Mouse (Mus musculus): ENCODE results near the gene Klhdc8a.
A peak's percentile ranks its signal among the peaks of the same experiment; 100 is the strongest.

The Klhdc8a gene

DNA sequence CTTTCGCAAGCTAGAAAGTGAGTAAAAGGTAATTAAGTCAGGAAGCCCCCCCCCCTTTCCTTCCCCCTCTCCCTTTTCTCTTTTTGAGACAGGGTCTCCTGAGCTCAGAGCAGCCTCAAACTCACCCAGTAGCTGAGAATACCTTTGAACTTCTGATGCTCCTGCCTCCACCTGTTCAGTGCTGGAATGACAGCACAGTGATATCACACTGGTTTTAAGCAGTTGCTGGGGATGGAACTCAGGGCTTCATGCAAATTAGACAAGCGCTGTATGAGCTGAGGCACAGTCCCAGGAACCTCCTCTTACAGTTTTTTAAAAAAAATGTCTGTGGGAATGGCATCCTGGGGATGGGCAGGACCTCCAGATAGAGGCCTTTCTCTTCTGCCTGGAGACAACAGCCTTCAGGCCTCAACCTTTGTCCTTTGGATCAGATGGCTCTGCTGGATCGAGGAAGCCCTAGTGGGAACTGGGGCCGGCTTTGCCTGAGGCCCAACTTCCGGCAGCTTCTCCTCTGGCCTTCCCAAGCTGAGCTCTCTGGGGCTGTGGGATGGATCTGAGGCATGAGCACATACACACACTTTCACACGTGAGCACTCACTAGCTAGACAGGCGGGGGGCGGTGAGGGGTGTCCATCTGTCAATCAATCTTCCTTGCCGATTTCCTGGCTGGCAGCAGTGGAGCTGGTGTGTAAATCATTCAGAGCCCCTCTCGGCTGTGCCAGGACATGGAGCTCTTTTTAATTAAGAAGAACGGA, 7.3 kb upstream of the Klhdc8a start:
- DNase-seq (ENCODE audit: low spot score) = no peak

DNA sequence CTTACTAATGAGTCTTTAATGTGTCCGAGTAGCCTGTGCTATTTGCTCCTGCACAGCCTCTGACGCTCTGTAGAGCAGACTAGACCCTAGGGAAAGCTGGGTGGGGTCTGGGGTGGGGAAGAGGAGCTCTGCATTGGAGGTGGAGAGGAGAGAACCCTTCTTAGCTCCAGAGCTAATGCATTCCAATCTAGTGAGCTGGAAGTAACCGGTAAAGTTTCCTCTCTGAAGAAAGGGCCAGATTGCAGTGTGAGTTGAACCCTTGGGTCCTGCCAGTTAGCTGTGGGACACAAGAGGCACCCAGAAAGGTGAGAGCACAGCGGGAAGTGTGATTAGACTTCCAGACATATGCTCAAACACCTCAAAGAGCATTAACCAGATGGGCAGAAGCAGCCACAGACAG, 6.7 kb upstream of the Klhdc8a start:
- DNase-seq (ENCODE audit: low spot score) = no peak

DNA sequence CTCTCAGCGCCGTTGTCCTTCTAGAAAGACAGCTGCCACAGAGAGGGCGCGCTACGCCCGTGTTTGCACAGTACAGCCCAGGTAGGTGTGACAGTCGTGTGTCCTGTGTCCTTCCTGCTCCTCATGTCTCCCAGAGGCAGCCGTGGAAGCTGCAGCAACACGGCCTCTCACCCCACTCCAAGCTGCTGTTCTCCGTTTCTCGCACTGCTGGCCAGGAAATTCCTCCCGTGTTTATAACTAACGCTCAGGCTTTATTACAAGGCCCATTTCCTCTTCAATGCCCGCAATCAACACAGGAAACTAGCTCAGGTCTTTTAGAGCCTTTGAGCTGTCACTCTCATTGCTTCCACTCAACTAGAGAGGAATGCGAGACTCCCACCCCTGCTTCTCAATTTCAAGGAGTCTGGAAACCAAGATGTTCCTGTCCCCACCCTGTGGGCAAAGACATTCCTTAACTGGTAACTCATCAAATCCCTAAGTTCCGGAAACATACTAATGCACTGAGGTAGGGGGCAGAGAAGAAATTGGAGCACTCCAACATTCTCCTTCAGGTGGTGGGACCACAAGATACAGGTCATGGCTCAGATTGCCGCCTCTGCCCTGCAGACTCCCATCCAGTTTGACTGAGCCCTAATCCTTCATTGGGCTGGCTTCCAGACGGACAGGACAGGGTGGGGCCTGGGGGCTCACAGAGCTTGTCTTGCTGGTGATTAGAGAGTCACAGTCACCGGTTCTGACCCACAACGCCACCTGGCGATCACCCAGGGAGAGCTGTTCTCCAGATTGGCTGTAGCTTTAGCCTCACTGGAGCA, 5.9 kb upstream of the Klhdc8a start:
- DNase-seq (ENCODE audit: low spot score) = no peak

DNA sequence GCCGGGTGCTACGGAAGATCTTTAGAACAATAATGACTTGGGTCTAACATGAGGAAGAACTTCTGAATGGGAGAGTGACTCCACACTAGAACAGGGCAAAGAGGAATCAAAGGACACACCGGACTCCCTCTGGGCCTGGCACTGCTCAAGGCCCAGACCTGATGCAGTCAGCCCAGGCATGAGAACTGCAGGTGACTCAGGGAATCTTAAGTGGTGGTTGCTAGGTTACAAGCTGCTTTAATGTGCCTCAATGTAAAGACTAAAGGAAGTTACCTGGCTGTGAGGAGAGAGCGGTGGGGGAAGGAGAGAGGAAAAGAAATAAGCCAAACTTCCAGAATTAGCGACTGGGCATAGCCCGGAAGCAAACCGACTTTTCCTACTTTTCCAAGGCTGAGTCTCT, 2.9 kb upstream of the Klhdc8a start:
- no peak for DNase-seq (ENCODE audit: low spot score)

DNA sequence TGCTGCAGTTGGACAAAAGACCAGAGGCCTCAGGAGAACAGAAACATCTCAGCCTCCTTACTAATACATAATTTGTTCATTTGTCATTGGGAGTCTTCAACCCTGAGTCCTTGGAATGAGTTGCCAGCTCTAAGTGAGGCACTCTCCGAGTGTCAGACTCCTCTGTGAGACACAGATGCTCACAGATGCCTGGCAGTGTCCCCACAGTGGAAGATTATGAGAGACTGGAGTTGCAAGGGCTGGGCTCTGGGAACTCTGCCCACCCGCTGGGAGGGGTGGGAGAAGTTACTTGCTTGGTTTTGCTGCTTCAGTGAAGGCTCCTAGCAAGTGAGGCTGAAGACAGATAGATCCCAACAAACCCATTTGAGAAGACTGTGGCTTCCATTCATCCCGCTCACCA, 2.4 kb upstream of the Klhdc8a start:
- peak; percentile 69 for DNase-seq (ENCODE audit: low spot score)

DNA sequence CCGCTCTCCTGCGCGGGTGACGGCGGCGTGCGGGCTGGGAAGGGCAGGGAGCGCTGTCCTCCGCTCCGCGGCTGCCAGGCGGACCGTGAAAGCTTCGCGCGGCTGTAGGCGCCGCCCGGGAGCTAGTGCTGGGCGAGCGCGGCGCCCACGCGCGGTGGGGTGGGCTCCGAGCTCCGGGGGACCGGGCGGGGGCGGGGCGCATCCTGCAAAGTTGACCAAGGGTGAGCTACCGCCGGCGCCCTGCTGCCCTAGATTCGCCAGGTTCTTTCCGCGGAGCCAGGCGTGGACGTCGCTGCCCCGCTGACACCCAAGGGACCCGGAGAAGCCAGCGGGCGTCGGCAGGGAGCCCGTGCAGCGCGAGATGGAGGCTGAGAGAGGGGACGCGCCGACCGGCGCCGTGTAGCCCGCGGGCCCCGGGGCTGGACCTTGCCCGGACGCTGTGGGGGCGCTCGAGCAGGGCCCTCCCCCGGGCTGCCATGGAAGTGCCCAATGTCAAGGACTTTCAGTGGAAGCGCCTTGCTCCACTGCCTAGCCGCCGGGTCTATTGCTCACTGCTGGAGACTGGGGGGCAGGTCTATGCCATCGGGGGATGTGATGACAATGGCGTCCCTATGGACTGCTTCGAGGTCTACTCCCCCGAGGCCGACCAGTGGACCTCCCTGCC, 507 bp downstream of the Klhdc8a start:
- peak; percentile 63 for DNase-seq (ENCODE audit: low spot score)

DNA sequence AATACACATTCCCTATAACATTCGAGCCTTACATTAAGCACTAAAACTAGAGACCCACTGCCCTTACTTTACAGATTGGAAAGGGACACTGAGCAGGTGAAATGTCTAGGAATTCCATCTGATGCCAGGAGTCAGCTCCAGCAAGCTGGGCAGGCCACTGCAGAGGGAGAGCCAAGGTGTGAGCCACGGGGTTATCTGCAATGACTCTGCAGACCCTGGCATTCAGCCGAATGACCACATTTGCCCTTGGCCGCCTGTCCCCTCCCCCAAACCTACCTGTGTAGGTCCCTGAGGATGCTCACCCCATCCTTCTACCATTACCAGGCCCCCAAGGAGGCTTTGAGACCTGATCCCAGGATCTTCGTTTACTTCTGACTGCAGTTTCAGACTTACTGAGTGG, 1.3 kb downstream of the Klhdc8a start:
- no peak for DNase-seq (ENCODE audit: low spot score)

DNA sequence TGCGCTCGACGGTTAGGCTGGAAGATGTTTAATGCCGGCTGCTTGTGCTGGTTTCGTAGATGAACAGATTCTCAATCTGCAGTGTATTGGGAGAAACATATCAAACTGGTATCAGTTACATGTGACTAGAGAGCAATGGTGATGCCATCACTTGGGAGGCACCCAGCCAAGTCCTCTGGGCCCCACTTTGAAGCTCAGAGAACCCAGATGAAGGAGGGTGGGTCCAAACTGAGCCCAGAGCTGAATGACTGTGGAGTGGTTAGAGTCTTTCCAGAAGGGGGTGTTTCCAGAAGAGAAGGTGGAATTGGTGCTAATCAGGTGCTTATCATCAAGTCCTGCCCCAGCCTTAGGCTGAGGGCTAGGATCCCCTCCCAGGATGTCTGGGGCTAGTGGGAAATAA, 2.8 kb downstream of the Klhdc8a start:
- no peak for DNase-seq (ENCODE audit: low spot score)

DNA sequence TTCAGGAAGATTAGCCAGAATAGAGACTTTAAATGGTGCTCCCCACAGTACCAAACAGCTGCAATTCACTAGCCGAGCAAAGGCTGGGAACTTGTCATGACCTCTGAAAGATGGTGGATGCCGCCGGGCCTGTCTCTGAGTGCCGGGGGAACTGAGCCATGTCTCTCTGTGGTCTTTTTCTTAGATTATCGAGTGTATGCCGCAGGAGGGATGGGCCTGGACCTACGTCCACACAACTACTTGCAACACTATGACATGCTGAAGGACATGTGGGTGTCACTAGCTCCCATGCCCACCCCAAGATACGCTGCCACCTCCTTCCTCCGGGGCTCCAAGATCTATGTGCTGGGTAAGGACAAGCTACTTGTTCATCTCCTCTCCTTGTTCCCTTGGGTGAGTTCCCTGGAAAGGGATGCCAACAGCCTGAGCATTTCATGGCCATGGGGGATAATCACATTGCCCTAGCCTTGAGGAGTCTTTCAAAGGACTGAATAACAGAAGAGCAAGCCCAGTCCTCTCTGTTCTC, 4.0 kb downstream of the Klhdc8a start:
- no peak for DNase-seq (ENCODE audit: low spot score)

DNA sequence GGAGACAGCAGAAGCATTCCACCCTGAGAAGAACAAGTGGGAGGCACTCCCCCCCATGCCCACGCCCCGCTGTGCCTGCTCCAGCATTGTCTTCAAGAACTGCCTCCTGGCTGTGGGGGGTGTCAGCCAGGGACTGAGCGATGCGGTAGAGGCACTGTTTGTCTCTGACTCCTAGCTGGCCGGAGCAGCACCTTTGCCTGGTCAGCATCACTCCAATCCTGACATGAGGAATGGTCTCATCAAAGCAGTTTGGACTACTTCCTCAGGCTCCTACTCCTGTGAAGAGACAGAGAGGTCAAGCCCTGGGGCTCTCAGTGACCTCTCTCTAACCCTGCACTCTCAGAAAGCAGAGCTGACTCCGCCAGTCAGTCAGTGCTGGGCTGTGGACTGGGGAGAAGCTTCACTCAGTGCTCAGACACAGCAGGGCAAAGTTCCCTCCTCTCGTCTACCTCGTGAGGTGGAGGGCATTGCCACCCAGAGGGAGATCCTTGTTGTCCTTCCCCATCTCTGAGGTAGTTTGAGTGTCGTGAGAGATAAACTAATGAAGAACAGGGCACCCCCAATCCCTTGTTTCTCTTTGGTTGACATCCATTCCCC, 6.3 kb downstream of the Klhdc8a start:
- no peak for DNase-seq (ENCODE audit: low spot score)

DNA sequence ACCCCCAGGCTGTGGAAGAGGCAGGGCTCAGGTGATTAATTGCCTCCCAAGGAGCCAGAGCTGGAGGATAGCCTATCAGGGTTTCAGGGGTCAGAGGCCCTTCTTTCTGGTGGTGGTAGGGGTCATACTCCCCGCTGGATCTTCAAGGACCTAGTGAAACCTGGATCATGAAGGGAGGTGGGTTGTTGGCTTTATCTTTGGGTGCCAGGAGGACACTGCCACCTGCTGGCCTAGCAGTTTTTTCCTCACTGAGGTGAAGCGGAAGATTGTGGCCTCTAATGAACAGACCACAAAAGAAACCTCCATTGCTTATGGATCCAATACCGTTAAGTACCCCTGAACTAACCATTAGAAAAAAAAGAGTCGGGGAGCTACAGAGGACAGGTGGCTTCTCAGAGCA, 7.7 kb downstream of the Klhdc8a start:
- DNase-seq (ENCODE audit: low spot score) = peak; percentile 82

DNA sequence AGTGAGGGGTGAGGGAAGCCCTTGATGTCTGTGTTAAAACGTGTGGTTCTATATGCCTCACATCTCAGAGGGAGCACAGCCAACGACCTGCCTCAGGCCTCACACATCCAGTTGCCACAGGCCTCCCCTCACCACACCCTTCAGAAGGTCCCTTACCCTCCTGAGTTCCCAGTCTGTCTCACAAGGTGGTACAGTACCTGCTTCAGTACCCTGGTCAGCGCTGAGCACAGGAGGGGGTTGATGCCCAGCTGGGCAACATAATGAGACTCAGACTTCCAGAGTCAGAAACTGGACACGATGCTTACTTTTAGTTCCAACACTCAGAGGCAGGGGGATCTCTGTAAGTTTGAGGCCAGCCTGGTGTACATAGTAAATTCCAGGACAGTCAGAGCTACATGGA, 8.4 kb downstream of the Klhdc8a start:
- DNase-seq (ENCODE audit: low spot score) = no peak

DNA sequence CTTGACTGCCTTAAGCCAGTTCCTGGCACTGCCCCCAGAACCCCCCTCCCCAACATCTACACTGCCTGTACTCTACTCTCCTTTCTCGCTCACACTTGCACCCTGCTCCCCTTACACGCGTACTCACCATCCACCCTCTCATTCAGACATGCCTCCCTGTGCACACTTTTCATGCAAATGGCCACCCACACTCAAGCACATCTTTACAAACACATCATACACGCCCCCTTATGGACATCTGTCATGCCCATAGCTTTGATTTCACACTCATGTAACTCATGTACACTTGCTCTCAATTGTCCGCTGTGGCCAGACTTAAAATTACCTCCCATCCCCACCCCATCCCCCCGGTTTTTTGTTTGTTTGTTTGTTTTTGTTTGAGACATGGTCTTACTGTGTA, 9.5 kb downstream of the Klhdc8a start:
- DNase-seq (ENCODE audit: low spot score) = no peak

DNA sequence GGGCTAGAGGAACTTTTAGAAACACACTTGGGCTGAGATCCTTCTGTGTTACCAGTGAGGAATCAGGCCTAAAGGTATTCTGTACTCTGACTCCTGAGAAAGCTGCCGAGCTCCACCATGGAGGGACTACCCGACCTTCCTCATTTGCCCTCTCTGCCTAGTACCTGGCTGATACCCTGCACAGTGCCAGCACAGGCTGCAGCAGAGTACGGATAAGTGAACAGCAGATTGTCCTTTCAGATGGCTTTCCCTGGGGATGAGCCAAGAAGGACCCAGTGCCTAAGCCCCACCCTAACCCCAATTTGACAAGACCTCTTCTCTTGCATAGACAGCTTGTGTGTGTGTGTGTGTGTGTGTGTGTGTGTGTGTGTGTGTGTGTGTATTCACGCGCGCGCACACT, 10.2 kb downstream of the Klhdc8a start:
- no peak for DNase-seq (ENCODE audit: low spot score)

DNA sequence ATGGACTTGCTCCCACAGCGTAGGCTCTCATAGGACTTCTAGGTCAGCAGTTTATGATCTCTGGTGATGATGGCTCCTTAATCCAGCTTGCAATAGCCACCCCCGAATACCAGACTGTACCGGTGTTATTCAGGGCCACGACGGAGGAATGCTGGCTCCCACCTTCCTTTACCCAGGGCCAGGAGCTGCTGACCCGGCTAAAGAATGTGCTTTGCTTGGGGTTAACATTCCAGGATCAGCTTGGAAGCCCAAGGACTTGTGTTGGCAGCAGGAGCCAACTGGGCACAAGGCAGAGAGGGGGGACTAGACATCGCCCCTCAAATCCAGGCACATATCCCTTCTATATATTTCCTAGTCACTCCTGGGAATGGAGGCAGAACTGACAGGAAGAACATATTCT, 12.3 kb downstream of the Klhdc8a start:
- DNase-seq (ENCODE audit: low spot score) = no peak

DNA sequence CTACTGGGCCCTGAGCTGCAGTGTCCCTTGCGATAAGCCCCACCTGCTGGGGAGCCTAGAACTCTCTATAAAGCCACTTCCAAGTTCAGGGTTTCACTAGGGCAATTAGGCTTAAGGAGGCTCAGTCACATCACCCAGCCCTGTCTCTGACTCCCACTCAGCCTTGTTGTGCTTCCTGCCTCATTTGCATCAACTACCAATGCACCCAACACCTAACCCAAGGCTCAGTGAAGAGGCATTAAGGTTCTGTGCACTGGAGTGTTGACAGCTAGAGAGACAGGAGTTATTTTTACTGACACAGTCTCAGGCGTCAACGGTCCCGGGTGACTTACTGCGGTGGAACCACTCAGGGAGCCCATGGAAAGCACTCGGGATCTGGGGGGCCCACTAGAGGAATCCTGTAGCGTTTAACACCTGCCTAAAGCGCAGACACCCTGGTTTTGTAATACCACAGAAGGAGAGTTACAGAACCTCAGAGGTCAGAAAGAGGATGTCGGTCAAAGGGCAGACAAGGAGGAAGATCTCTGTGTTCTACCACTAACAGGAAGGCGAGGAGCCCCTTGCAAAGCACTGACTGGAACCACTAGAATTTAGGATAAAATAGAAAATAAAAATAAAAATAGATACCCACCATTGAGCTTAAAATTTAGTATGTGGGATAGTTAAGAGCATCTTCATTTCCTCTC, 12.9 kb downstream of the Klhdc8a start:
- DNase-seq (ENCODE audit: low spot score) = no peak

DNA sequence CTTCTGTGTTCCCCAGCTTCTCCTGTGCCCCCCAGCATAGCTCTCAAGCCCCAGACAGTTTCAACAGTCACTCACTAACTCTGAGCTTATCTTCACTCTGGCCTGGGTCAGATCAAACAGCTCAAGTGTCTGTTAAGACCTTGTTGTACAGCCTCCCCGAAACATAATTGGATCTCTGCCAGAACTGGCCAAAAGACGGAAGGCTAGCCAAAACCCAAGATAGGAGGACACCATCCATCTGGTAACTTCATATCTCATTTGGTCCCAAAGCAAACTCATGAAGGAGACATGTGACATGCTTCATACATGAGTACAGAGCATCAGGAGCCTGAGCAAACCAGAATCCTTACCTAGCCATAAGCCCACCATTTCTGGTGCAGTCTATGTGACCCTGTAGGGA, 13.6 kb downstream of the Klhdc8a start:
- no peak for DNase-seq (ENCODE audit: low spot score)

DNA sequence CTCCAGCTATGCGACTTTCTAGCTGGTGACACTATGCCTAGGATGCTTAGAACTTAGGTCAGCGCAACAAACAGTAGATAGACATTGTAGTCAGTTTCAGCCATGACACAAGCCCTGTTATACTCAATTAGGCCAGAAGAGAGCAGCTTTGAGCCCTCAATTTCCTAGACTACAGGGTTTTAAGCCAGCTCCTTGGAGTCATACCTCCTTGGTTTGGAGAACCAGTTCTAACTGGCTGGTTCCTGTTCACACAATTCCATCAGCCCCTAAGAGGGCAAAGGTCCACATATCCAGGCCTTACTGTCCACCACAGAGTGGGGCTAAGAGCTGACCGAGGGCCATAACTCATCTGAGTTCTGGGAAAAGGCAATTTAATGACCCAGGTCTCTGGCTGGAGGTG, 14.3 kb downstream of the Klhdc8a start:
- peak; percentile 76 for DNase-seq (ENCODE audit: low spot score)

DNA sequence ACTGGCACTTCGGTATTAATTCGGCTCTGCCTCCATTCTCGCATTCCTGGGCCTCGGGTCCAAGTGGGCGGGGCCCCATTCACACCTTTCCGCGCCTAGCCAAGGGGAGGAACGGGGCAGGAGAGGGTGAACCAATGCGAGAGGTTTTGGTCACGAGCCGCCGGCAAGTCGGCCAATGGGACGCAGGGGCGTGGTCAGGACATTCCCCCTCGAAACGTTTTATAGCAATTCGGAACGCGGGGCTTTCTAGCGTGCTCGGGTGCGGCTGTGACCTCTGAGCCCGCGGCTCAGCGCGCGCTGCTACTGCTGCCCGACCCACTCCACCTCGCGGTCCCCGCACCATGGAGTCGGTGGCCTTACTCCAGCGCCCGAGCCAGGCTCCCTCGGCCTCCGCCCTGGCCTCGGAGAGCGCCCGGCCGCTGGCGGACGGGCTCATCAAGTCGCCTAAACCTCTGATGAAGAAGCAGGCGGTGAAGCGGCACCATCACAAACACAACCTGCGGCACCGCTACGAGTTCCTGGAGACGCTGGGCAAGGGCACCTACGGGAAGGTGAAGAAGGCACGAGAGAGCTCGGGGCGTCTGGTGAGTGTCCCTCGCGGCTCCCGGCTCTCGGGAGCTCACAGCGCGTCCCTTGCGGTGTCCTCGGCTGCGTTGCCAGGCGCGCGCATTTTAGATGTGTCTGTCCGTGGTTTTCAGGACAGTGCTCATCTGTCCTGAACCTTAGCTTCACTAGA, 17.6 kb downstream of the Klhdc8a start, which contains the start of gene Nuak2:
Gene Nuak2 (plus strand): TSS at position 238 of the 736 bp plus-strand sequence.
- DNase-seq (ENCODE audit: low spot score) = peak; percentile 92

DNA sequence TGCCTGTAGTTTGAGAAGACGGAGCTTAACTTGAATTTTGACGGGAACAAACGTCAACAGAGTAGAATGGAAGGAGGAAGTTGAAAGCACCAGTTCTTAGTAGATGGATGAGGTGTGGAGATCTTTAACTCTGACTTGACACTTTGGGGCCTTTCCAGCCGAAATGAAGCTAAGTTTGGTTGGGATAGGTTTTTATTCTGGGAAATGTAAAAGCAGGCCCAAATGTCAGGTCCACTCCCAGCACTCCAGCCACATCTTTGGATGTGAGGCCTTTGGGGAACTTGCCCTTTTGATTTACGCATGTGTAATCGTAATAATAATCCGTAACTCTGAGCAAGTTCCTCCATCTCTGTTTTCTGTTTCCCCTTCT, 18.2 kb downstream of the Klhdc8a start:
- DNase-seq (ENCODE audit: low spot score) = no peak

DNA sequence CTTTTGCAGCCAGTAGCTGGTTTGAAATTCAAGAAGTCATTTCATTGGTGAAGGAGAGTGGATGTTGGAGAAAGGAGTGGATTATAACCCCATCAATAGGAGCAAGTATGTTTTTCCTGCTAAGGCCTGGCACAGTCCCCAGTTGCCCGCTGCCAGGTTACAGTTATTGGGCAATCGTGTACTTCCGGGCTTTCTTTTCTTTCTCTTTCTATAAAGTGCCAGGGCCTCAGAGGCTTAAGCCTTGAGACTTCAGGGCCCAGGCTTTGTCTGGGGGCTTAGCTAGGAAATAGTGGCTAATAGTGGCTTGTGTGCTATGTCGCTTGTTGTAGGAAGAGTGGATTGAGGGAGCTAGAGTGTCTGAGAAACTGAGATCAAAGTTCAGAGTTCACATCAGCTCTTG, 19.0 kb downstream of the Klhdc8a start:
- no peak for DNase-seq (ENCODE audit: low spot score)
